Mouse (Mus musculus) frontal cortex, postnatal 10 days (tissue): ENCODE measurements around the gene Cwc25.
"Not testable (repeated sequence)": the region's sequence is repeated elsewhere in the genome, so short reads cannot be mapped to it uniquely, and the experiment has no call there.

Experiments used
- DNase-seq, 2 experiments: peaks; one replicate each; pipeline ENCODE4 v3.0.0; 2022; ENCODE audit warnings: low spot score in 2 of 2, mixed read lengths in 1 of 2

Cwc25 gene

DNA sequence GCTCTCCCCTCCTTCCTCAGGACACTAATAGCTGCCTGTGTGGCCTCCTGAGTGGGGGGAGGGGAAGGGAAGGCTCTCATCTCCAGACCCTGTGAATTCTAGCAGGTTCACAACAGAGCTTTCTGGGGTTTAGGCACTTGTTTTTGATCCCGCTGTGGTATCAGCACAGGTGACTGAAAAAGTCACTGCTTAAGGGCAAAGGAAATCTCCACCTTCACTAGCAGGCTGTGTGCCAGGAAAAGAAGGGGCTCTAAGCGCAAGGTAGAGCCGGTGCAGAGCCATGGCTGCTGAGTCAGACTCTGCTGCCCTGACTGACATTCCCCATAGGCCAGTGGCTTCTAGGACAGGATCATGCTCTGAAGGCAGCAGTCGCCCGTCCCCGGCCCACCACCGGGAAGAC is 37.6 kb downstream of the Cwc25 start:
- DNase-seq: no peak

GRCm38 (mm10) chr11:97728311-97728710 is 38.0 kb downstream of the Cwc25 start:
- DNase-seq: no peak

GRCm38 (mm10) chr11:97723709-97724108 is 42.6 kb downstream of the Cwc25 start:
- DNase-seq: no peak

DNA sequence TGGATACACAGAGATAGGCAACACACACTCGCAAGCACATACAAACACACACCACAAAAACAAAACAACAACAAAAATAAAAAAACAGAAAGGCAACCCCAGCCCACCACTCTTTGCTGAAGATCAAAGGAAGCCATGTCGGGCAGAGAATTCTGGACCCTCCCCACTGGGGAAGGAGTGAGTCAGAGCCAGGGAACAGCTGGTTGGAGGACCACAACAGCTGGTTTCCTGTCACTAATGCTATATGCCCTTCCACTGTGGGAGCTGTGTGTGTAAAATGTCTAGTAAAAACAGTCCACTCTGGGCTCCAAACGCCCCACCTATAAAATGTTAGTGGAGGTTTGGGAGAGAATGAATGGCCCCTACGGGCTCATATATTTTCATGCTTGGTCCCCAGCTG is 45.0 kb downstream of the Cwc25 start:
- no peak for DNase-seq

DNA sequence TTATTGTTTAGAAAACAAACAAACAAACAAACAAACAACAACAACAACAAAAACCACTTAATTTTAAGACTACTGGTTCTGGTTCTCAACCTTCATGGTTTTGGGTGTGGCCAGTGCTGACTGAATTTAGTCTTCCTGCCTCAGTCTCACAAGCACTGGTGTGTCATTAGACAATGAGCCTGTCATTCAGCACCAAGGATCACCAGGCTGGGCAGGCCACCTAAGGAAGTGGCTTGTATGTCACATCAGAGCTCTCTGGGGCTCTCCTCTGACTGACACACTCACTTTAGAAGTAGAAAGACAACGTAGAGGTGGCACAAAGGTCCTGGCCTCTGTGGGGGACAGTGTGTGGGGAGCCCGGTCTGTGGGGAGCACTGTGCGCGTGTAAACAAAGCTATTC is 47.3 kb downstream of the Cwc25 start:
- DNase-seq: no peak

DNA sequence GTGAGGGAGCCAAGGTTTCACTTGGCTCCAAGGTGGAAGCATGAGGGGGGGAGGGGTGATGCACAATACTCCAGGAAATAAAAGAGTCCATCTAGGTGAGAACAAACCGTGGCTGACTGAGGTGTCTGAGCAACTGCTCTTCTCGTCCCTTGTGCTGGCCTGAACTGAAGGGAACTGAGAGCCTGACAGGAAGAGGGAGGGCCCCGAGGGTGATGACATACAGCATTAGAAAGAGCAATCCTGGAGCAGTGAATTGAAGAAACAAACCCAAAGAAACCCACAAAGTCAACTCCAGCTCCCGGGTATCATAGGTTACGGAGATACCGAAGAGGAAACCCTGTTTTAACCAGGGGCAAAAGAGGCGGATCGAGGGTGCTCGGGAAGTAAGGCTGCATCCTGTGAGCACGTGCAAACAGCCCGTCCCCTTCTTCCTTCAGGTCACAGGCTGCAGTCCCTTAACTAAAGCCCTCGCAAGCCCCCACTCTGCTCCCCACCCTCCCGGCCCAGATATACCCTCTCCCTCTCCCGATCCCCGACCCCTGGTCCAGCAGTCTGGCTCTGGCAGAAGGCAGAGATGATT is 48.0 kb downstream of the Cwc25 start:
- no peak for DNase-seq

GRCm38 (mm10) chr11:97717369-97718280 is 48.7 kb downstream of the Cwc25 start:
- no peak for DNase-seq

DNA sequence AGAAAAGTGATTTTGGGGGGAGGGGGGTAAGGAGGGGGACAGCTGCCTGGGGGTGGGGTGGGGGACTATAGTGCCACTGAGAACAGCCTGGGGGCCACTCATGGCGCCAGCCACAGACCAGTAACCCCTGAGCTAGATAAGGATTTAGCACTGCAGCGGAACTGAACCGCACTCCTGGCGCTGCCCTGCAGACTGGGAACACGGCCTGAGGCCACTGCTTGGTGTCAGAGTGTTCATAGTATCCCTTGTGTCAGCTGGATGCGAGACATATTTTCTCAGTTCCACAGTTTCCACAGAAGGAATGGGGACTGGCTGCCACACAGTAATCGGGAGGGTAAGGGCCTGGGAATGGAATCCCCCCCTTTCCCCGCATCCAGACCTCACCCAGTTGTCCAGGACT is 50.3 kb downstream of the Cwc25 start:
- DNase-seq: no peak

DNA sequence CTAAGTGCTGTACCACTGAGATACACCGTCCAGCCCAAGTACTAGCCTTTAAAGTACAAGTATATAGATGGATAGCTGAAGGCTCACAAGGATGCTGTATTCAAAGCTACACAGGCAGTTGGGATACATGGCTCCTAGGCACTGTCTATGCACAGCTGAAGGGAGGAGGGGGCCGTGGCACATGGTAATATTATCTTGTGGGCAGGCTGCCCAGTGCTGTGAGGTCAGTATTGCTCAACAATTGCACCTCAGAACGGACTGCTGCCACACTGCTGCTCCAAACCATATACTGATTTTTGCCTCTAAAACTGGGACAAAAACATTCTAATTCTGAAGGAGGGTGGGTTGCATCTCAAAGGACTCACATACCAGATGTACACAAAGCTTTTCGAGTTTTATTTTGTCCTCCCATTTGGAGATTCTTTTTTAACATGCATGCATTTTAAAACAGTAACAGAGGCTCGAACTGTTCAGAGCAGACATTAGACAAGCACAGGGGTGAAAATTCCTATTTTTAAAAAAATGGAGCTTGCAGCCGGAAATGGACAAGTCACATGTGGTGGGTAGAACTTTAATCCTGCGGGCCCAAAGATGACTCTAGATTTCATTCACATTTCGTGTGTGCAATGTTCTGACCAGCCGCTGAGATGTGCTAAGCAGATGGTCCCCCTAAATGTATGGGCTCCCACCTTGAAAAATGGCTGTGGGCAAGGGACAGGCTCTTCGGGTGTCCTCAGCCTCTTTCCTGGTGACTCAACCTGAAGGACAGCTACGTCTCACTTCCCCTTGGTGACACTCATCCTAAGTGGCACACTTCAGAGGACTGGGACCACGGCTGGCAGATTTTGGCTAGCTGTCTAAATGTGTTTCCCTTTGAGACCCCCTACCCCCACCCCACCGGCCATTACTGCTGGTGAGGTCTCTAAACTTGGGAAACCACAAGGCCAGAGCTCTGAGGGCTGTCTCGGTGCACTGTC is 51.3 kb downstream of the Cwc25 start:
- DNase-seq: no peak

DNA sequence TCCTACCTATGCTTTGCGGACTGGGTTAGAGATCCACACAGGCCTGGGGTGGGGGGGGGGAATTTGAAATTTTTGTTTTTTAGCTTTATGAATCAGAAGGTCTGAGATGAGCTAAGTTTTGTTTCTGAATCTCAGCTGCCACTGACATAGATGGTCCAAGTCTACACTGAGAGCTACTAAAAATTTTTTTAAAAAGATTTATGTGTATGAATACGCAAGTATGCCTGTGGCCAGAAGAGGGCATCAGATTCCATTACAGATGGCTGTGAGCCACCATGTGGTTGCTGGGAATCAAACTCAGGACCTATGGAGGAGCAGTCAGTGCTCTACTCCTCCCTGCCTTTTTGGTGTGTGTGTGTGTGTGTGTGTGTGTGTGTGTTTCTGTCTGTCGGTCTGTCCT is 52.0 kb downstream of the Cwc25 start:
- no peak for DNase-seq

DNA sequence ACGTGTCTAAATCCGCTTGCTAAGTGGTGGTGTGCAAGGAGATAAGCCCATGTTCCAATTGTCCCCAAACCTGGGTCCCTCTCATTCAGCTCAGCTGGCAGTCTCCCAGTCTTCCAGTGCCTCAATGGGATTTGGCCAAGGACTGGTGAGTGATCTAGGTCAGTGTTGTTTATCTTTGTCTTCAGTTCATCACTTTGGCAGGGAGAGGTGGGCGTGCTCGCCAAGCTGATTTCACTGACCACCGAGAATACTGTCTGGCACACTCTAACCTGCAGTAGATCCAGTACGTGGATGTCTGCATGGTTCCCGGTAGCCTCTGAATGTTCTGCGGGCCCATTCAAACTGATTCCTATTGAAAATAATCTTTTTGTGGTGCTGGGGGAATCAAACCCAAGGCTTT is 52.5 kb downstream of the Cwc25 start:
- DNase-seq: no peak

DNA sequence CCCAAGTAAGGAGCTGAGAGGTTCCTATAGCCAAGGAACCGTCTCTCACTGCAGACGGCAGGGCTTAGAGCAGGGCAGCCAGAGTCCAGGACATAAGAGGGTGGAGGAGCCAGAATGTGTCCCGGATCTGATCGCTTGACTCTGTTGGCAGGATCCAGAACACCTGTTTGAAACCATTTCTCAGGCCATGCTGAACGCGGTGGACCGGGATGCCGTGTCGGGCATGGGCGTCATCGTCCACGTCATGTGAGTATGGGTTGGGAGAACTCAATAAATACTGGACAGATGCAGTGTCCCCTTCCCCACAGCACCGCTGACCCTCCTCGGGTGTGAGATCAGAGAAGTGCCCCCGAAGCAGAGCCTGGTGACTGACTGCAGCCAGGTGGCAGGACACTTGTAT is 54.1 kb downstream of the Cwc25 start:
- no peak for DNase-seq

DNA sequence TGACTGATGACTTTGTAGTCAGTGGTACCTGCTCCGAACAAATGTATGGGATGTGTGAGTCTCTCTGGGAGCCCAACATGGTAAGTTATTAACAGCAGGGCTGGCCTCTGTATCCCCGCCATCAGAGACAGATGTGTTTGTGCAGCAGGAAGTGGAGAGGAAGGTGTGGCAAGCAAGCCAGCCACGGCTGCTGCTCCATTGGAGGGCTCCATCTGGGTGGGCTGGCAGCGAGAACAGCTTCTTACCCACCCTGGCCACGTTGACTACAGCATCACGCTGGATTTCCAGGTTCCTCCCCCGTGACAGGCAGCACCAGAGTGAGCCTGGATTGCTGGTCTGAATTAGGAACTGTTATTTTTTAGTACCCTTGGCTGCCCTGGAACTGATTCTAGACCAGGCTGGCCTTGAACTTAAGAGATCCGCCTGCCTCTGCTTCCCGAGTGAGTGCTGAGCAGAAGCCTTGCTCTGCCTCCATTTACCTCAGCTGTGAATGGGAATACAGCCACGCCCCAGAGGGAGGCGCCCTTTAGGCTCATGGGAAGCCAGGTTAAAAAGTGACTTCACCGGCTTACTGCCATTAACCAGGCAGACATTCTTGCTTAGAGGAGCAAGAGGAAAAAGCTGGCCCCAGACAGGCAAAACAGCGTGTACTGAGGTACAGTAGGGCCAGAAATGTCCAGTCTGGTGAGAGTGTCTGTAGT is 55.0 kb downstream of the Cwc25 start:
- DNase-seq: no peak

- DNase-seq: not testable (repeated sequence)
These were observed 56.3 kb downstream of the Cwc25 start for GRCm38 (mm10) chr11:97710067-97710466.

- DNase-seq: peak; percentile 99
These were observed 63.1 kb downstream of the Cwc25 start, which contains the start of gene Psmb3 for GRCm38 (mm10) chr11:97703039-97703826. Psmb3 (plus strand) TSS chr11:97703399.

GRCm38 (mm10) chr11:97702393-97702745 is 64.0 kb downstream of the Cwc25 start:
- DNase-seq: peak; percentile 77 to 88

- DNase-seq: no peak
These were observed 64.6 kb downstream of the Cwc25 start for GRCm38 (mm10) chr11:97701581-97702392.

DNA sequence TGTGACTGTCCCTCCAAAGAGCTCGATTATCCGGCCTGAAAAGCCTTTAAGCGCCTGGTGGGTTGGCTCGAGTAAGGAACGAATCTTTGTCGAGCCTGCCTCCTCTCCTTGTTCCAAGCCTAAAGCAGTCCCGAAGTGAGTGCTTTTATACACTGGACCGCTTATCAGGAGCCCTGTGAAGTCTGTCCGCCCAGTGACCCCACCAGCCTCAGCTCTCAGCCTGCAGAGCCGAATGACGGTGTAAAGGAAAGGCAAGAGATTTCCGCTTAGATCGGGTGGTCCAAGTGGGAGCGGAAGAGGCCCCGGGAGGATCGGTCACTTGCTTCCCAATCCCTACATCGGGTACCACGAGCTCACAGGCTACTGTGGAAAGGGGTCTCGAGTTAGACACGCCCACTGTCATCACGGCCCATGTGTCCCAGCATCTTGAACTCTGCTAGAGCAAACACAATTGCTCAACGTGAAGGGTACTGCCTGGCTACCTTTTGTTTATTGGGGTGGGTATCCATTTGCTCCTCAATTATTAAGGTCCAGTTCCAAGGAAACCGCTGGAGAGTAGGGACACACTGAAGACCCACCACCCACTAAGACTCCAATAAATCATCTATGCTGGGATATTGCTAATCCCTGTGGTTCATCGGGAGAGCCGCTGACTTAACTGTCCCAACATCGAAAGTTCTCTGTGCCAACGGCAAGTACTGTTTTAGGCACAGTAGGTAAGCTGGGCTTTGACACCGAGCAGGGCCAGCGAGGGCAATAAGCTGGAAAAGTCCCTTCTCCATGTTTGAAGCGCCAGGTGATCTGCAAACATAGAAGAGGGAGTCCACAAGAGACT is 65.4 kb downstream of the Cwc25 start:
- DNase-seq: no peak
